Mouse (Mus musculus) liver, postnatal 0 days (tissue): ENCODE data around the gene Bok.

Source experiments
- CTCF ChIP-seq: sonication (generic); IDR thresholded peaks from 2 replicates; pipeline ENCODE4 v1.5.1; 2016; ENCODE audit warnings: antibody characterized with exemption, low read depth
- EP300 ChIP-seq: IDR thresholded peaks from 2 replicates; pipeline ENCODE4 v1.6.1; 2016; ENCODE audit warnings: antibody characterized with exemption, low read depth, mild to moderate bottlenecking

GRCm38 (mm10) chr1:93726116-93726515 is 40.7 kb downstream of the Bok start:
- TF ChIP-seq CTCF (peak; percentile 32; the same call in 1 of the 2 replicates), EP300 (no peak)
